Mouse (Mus musculus) kidney, embryonic 15.5 days (tissue): ENCODE measurements around the gene Fdxacb1. TPM values are rescaled to one million over a fixed set of nuclear protein-coding genes. Genes with fewer than 3 reads are reported as not detected.

Experiments
- ATAC-seq: fragments of 200-750 bp; cut with Nextera tagmentation; replicated peaks from 2 replicates; pipeline ENCODE4 v1.8.0; 2017; ENCODE audit warnings: moderate TSS enrichment; ENCODE audit not compliant: low FRiP score
- H3K27ac ChIP-seq: fragments of 300-500 bp; sonication (generic); 2 replicates; pipeline ENCODE4 v1.5.1; 2015; ENCODE audit warnings: mild to moderate bottlenecking, inconsistent platforms
- H3K27me3 ChIP-seq: fragments of 300-500 bp; sonication (generic); 2 replicates; pipeline ENCODE4 v1.6.1; 2015; ENCODE audit warnings: inconsistent platforms
- H3K36me3 ChIP-seq: fragments of 300-500 bp; sonication (generic); 2 replicates; pipeline ENCODE4 v1.6.1; 2015; ENCODE audit warnings: inconsistent platforms
- H3K4me1 ChIP-seq: fragments of 300-500 bp; sonication (generic); 2 replicates; pipeline ENCODE4 v1.6.1; 2015; ENCODE audit warnings: inconsistent platforms
- H3K4me2 ChIP-seq: fragments of 300-500 bp; sonication (generic); 2 replicates; pipeline ENCODE4 v1.6.1; 2015; ENCODE audit warnings: moderate library complexity, mild to moderate bottlenecking, inconsistent platforms
- H3K4me3 ChIP-seq: fragments of 300-500 bp; sonication (generic); replicated peaks from 2 replicates; pipeline ENCODE4 v1.5.1; 2015; ENCODE audit warnings: mild to moderate bottlenecking, inconsistent platforms
- H3K9ac ChIP-seq: fragments of 300-500 bp; sonication (generic); 2 replicates; pipeline ENCODE4 v1.6.1; 2015; ENCODE audit warnings: mild to moderate bottlenecking, inconsistent platforms
- H3K9me3 ChIP-seq: fragments of 300-500 bp; sonication (generic); replicated peaks from 2 replicates; pipeline ENCODE4 v1.6.1; 2016; ENCODE audit warnings: inconsistent platforms
- WGBS: fragments of 180-500 bp; shearing (Covaris S2); methylation state at CpG from one replicate; pipeline ENCODE4 v1.1.7; 2015; ENCODE audit warnings: mixed read lengths; 5-methylcytosine and 5-hydroxymethylcytosine counted together
- polyA plus RNA-seq: library from polyadenylated mRNA; unstranded; fragments of >200 nt; fragmentation: Nextera tagmentation; extraction: Ambion mirVana; gene quantifications from 2 replicates; pipeline ENCODE4 v1.2.1, GENCODE M21; 2015

The Fdxacb1 gene
- polyA plus RNA-seq, 1 experiment from 2014 or later = 10.9 TPM

- WGBS = 82% methylated on average over 2 of the region's 2 CpGs
- peaks cover 91% of the 10 kb centered on the region for H3K36me3 ChIP-seq
- no peaks in the 10 kb centered on the region for H3K4me1 ChIP-seq
- no peak for ATAC-seq
- no peak overlapping the region for H3K4me3 ChIP-seq
- no peaks in the 10 kb centered on the region for H3K27me3 ChIP-seq
- no peak overlapping the region for H3K9ac ChIP-seq
- no peak overlapping the region for H3K27ac ChIP-seq
- H3K9me3 ChIP-seq = no peaks in the 10 kb centered on the region
- H3K4me2 ChIP-seq = no peak overlapping the region
Observed at GRCm38 (mm10) chr9:50782155-50782554, 14.1 kb downstream of the Fdxacb1 start.

- Histone ChIP-seq H3K27me3 (no peaks in the 10 kb centered on the region), H3K4me3 (no peak overlapping the region), H3K4me2 (no peak overlapping the region), H3K9ac (no peak overlapping the region), H3K27ac (no peak overlapping the region), H3K36me3 (peaks cover 69% of the 10 kb centered on the region), H3K9me3 (no peaks in the 10 kb centered on the region), H3K4me1 (no peaks in the 10 kb centered on the region)
- no peak for ATAC-seq
- WGBS = 83% methylated on average over 3 of the region's 3 CpGs
Observed at GRCm38 (mm10) chr9:50795266-50795665, 27.2 kb downstream of the Fdxacb1 start.

GRCm38 (mm10) chr9:50796776-50797175 is 28.7 kb downstream of the Fdxacb1 start:
- no peak overlapping the region for H3K9ac ChIP-seq
- no peak overlapping the region for H3K27ac ChIP-seq
- H3K9me3 ChIP-seq = no peaks in the 10 kb centered on the region
- no peaks in the 10 kb centered on the region for H3K27me3 ChIP-seq
- no peaks in the 10 kb centered on the region for H3K4me1 ChIP-seq
- ATAC-seq = no peak
- no peak overlapping the region for H3K4me3 ChIP-seq
- 83% methylated on average over 8 of the region's 8 CpGs for WGBS
- no peak overlapping the region for H3K4me2 ChIP-seq
- H3K36me3 ChIP-seq = peaks cover 69% of the 10 kb centered on the region

GRCm38 (mm10) chr9:50797641-50798040 is 29.6 kb downstream of the Fdxacb1 start:
- ATAC-seq = no peak
- Histone ChIP-seq H3K4me1 (no peaks in the 10 kb centered on the region), H3K4me2 (no peak overlapping the region), H3K27me3 (no peaks in the 10 kb centered on the region), H3K4me3 (no peak overlapping the region), H3K36me3 (peaks cover 68% of the 10 kb centered on the region), H3K9me3 (no peaks in the 10 kb centered on the region), H3K9ac (no peak overlapping the region), H3K27ac (no peak overlapping the region)
- WGBS = 93% methylated on average over 7 of the region's 7 CpGs

GRCm38 (mm10) chr9:50798368-50798767 is 30.3 kb downstream of the Fdxacb1 start:
- no peaks in the 10 kb centered on the region for H3K27me3 ChIP-seq
- WGBS = 87% methylated on average over 5 of the region's 5 CpGs

GRCm38 (mm10) chr9:50800985-50801384 is 32.9 kb downstream of the Fdxacb1 start:
- H3K9ac ChIP-seq = no peak overlapping the region
- H3K4me1 ChIP-seq = no peaks in the 10 kb centered on the region
- no peak overlapping the region for H3K4me2 ChIP-seq
- H3K27ac ChIP-seq = no peak overlapping the region
- H3K4me3 ChIP-seq = no peak overlapping the region
- peak; percentile 54; the same call in 1 of the 2 replicates for ATAC-seq
- 62% methylated on average over 2 of the region's 2 CpGs for WGBS
- peaks cover 74% of the 10 kb centered on the region for H3K36me3 ChIP-seq
- H3K9me3 ChIP-seq = no peaks in the 10 kb centered on the region
- H3K27me3 ChIP-seq = no peaks in the 10 kb centered on the region

More at GRCm38 (mm10) chr9:50798368-50798767, 30.3 kb downstream of the Fdxacb1 start:
- Histone ChIP-seq H3K4me3 (no peak overlapping the region), H3K27ac (no peak overlapping the region), H3K9ac (no peak overlapping the region), H3K9me3 (no peaks in the 10 kb centered on the region), H3K36me3 (peaks cover 71% of the 10 kb centered on the region), H3K4me2 (no peak overlapping the region), H3K4me1 (no peaks in the 10 kb centered on the region)
- no peak for ATAC-seq

- H3K4me3 ChIP-seq = no peak overlapping the region
- H3K9ac ChIP-seq = no peak overlapping the region
- peaks cover 84% of the 10 kb centered on the region for H3K36me3 ChIP-seq
- H3K27me3 ChIP-seq = no peaks in the 10 kb centered on the region
- no peaks in the 10 kb centered on the region for H3K4me1 ChIP-seq
- H3K9me3 ChIP-seq = no peaks in the 10 kb centered on the region
- no peak overlapping the region for H3K27ac ChIP-seq
- H3K4me2 ChIP-seq = no peak overlapping the region
- ATAC-seq = peak; percentile 75
- 80% methylated on average over 7 of the region's 7 CpGs for WGBS
Observed at GRCm38 (mm10) chr9:50803055-50803671, 35.1 kb downstream of the Fdxacb1 start.

- no peak overlapping the region for H3K4me3 ChIP-seq
- H3K4me2 ChIP-seq = no peak overlapping the region
- H3K9ac ChIP-seq = no peak overlapping the region
- no peaks in the 10 kb centered on the region for H3K9me3 ChIP-seq
- H3K4me1 ChIP-seq = no peaks in the 10 kb centered on the region
- no peak overlapping the region for H3K27ac ChIP-seq
- H3K27me3 ChIP-seq = no peaks in the 10 kb centered on the region
- 74% methylated on average over 6 of the region's 6 CpGs for WGBS
- H3K36me3 ChIP-seq = peaks cover 87% of the 10 kb centered on the region
- ATAC-seq = no peak
Observed at GRCm38 (mm10) chr9:50808471-50808870, 40.4 kb downstream of the Fdxacb1 start.

- H3K4me1 ChIP-seq = no peaks in the 10 kb centered on the region
Observed at GRCm38 (mm10) chr9:50809146-50809545, 41.1 kb downstream of the Fdxacb1 start.

GRCm38 (mm10) chr9:50811187-50811586 is 43.2 kb downstream of the Fdxacb1 start:
- Histone ChIP-seq H3K9me3 (no peaks in the 10 kb centered on the region), H3K9ac (no peak overlapping the region), H3K27ac (no peak overlapping the region), H3K36me3 (peaks cover 77% of the 10 kb centered on the region), H3K4me1 (no peaks in the 10 kb centered on the region), H3K27me3 (no peaks in the 10 kb centered on the region), H3K4me2 (no peak overlapping the region), H3K4me3 (no peak overlapping the region)
- ATAC-seq = no peak
- WGBS = 94% methylated on average over 7 of the region's 7 CpGs

More at GRCm38 (mm10) chr9:50809146-50809545, 41.1 kb downstream of the Fdxacb1 start:
- no peaks in the 10 kb centered on the region for H3K9me3 ChIP-seq
- H3K4me3 ChIP-seq = no peak overlapping the region
- H3K9ac ChIP-seq = no peak overlapping the region
- H3K27me3 ChIP-seq = no peaks in the 10 kb centered on the region
- no peak overlapping the region for H3K27ac ChIP-seq
- 71% methylated on average over 13 of the region's 13 CpGs for WGBS
- ATAC-seq = no peak
- H3K36me3 ChIP-seq = peaks cover 87% of the 10 kb centered on the region
- no peak overlapping the region for H3K4me2 ChIP-seq

- Histone ChIP-seq H3K4me1 (no peaks in the 10 kb centered on the region), H3K36me3 (peaks cover 76% of the 10 kb centered on the region), H3K4me3 (no peak overlapping the region), H3K27me3 (no peaks in the 10 kb centered on the region), H3K9me3 (no peaks in the 10 kb centered on the region), H3K27ac (no peak overlapping the region), H3K4me2 (no peak overlapping the region), H3K9ac (no peak overlapping the region)
- ATAC-seq = no peak
- WGBS = 84% methylated on average over 2 of the region's 2 CpGs
Observed at GRCm38 (mm10) chr9:50811746-50812145, 43.7 kb downstream of the Fdxacb1 start.

- 93% methylated on average over 5 of the region's 5 CpGs for WGBS
- Histone ChIP-seq H3K4me1 (no peaks in the 10 kb centered on the region), H3K9me3 (no peaks in the 10 kb centered on the region), H3K36me3 (peaks cover 70% of the 10 kb centered on the region), H3K4me2 (no peak overlapping the region), H3K27me3 (no peaks in the 10 kb centered on the region), H3K27ac (no peak overlapping the region), H3K4me3 (no peak overlapping the region), H3K9ac (no peak overlapping the region)
- ATAC-seq = no peak
Observed at GRCm38 (mm10) chr9:50813796-50814195, 45.8 kb downstream of the Fdxacb1 start.

- no peak for ATAC-seq
Observed at GRCm38 (mm10) chr9:50815666-50816065, 47.6 kb downstream of the Fdxacb1 start.

More at GRCm38 (mm10) chr9:50815666-50816065, 47.6 kb downstream of the Fdxacb1 start:
- H3K4me1 ChIP-seq = no peaks in the 10 kb centered on the region
- 95% methylated on average over 4 of the region's 4 CpGs for WGBS
- H3K9ac ChIP-seq = no peak overlapping the region
- H3K27ac ChIP-seq = no peak overlapping the region
- H3K36me3 ChIP-seq = peaks cover 62% of the 10 kb centered on the region
- H3K4me3 ChIP-seq = no peak overlapping the region
- no peaks in the 10 kb centered on the region for H3K27me3 ChIP-seq
- no peaks in the 10 kb centered on the region for H3K9me3 ChIP-seq
- no peak overlapping the region for H3K4me2 ChIP-seq
